Mouse (Mus musculus): ENCODE measurements at regions not wholly inside any gene's neighbourhood (a gene's known extent, or its start where the extent isn't known, plus 50 kb on each side); places are given as distances from the start of the nearest gene placed in this dataset.

DNA sequence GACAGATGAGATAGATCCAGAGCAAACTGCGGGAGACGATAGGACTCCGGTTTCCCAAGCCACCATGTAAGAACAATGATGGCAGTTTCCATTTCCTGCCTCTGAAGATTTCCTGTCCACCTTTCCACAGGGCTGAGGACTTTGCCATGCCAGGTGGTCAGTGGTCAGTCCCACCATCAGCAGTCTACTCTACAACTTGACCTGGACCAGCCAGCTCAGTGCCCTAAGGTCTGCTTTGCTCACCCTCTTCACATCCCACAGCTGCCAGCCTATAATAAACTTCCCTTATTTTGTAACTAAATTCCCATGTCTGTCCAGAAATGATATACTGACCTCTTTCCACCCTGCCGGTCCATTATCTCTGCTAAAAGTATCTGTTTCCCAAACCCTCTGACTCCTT is 315.7 kb upstream of the Spred2 start:
- no peak overlapping the region for H3K27ac ChIP-seq (ENCODE audit: insufficient read depth, low read length)
- TF ChIP-seq CTCF (IDR thresholded peaks at IDR 0.05; ENCODE audit: borderline replicate concordance, insufficient read depth, low read length): no peak
- no peak for TF ChIP-seq POLR2A (IDR thresholded peaks at IDR 0.05; ENCODE audit: low read depth, low read length)
- no peak overlapping the region for H3K4me3 ChIP-seq (ENCODE audit: insufficient read depth, low read length)
- H3K4me1 ChIP-seq (ENCODE audit: control insufficient read depth, insufficient read depth, low read length): no peaks in the 10 kb centered on the region

DNA sequence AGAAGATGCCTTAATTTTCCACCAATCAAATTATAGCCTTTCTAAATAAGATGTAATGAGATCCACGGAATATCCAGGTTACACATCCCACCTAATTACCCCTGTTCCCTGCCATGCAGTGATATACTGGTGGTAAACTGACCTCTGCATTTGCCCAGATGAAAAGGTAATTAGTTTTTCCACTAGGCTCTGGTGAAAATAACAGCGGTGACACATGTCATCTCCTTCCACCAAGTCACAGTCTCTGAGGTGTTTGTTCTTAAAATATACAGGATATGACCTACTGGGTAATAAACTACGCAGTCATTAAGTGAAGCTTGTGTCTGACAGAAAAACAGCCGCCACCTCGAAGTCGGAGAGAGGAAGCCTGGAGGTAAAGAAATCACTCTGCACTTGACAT is 313.6 kb upstream of the Spred2 start:
- no peak overlapping the region for H3K27ac ChIP-seq (ENCODE audit: insufficient read depth, low read length)
- H3K4me1 ChIP-seq (ENCODE audit: control insufficient read depth, insufficient read depth, low read length): no peaks in the 10 kb centered on the region
- TF ChIP-seq CTCF (IDR thresholded peaks at IDR 0.05; ENCODE audit: borderline replicate concordance, insufficient read depth, low read length) (no peak), POLR2A (IDR thresholded peaks at IDR 0.05; ENCODE audit: low read depth, low read length) (no peak)
- H3K4me3 ChIP-seq (ENCODE audit: insufficient read depth, low read length): no peak overlapping the region

DNA sequence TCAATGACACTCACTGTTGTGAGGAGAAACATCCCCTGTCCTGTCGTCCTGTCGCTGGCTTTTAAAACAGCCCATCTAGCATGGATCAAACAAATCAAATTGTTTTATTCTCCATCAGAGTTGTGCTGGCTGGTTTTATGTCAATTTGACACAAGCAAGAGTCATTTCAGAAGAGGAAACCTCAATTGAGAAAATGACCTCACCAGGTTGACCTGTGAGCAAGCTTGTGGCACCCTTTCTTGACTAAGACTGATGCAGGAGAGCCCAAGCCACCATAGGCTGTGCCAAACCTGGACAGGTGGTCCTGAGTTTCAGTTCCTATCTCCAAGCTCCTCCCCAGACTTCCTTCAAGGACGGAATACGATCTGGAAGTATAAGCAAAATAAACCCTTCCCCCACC is 313.0 kb upstream of the Spred2 start:
- Histone ChIP-seq H3K27ac (ENCODE audit: insufficient read depth, low read length) (no peak overlapping the region), H3K4me3 (ENCODE audit: insufficient read depth, low read length) (no peak overlapping the region), H3K4me1 (ENCODE audit: control insufficient read depth, insufficient read depth, low read length) (no peaks in the 10 kb centered on the region)
- TF ChIP-seq POLR2A (IDR thresholded peaks at IDR 0.05; ENCODE audit: low read depth, low read length): no peak
- no peak for TF ChIP-seq CTCF (IDR thresholded peaks at IDR 0.05; ENCODE audit: borderline replicate concordance, insufficient read depth, low read length)

DNA sequence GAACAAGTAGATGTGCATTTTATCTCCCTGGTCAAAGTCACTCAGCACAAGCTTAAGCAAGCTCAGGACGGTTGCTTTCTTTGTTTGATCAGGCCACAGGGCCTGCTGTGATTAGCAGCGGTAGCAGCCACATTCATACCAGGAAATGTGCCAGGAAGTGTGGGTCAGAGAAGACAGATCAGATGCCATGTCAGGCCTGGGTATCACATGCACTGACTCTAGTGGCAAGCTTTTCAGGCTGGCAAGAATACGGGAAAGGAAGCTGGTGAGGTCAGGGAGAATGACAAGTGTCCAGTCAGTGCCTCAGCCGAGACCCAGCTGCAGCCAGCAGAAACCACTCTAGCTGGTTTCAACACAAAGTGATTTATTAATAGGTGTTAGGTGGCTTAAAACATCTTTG is 307.7 kb upstream of the Spred2 start:
- no peak overlapping the region for H3K27ac ChIP-seq (ENCODE audit: insufficient read depth, low read length)
- TF ChIP-seq CTCF (IDR thresholded peaks at IDR 0.05; ENCODE audit: borderline replicate concordance, insufficient read depth, low read length) (no peak), POLR2A (IDR thresholded peaks at IDR 0.05; ENCODE audit: low read depth, low read length) (no peak)
- no peak overlapping the region for H3K4me3 ChIP-seq (ENCODE audit: insufficient read depth, low read length)
- no peaks in the 10 kb centered on the region for H3K4me1 ChIP-seq (ENCODE audit: control insufficient read depth, insufficient read depth, low read length)

DNA sequence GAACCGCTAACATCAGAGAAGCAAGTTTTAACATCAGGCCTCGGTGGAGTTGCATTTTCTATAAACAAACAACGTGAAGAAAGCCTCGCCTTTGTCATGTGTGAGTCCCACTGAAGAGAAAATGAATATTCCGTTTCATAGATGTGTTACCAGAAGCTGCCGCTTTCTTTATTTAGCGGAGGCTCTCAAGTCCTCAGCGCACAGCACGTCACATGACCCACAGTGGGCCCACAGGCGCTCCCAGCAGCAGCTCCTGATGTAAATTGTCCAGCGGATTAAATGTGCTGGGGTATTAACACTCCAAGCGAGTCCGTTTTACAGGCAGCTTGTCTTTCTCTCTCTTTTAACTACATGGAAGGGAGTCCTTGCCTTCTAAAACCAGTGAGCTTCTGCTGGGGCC is 304.7 kb upstream of the Spred2 start:
- Histone ChIP-seq H3K4me1 (ENCODE audit: control insufficient read depth, insufficient read depth, low read length) (no peaks in the 10 kb centered on the region), H3K27ac (ENCODE audit: insufficient read depth, low read length) (no peak overlapping the region), H3K4me3 (ENCODE audit: insufficient read depth, low read length) (no peak overlapping the region)
- TF ChIP-seq CTCF (IDR thresholded peaks at IDR 0.05; ENCODE audit: borderline replicate concordance, insufficient read depth, low read length) (no peak), POLR2A (IDR thresholded peaks at IDR 0.05; ENCODE audit: low read depth, low read length) (no peak)

DNA sequence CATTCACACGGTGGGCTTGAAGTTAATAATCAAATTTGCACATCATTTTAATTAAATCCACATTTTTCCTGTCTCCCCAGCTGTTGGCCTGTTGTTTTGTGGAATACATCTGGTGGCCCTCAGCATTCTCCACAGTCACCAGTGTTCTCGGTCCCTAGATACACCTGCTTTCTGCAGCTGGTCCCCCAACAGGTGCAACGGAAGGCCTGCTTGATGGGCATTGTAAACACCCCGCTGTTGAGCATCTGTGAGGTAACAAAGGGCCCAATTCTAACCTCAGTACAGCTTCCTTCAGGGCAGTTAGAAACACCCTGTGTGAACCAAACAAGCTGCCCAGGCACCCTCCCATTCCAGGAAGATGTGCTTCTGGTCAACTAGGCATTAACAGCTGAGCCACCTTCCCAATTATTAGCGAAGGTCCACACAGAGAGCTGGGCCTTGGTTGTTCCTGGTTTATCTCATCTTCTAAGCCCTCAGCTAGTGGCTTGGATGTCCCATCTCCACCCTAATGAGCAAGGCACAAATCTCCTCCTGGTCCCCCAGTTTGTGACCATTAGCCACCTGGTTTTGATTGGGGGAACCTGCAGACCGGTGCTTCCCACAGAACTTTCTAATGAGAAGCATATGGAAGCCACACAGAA is 293.0 kb upstream of the Spred2 start:
- Histone ChIP-seq H3K4me3 (ENCODE audit: insufficient read depth, low read length) (no peak overlapping the region), H3K27ac (ENCODE audit: insufficient read depth, low read length) (no peak overlapping the region), H3K4me1 (ENCODE audit: control insufficient read depth, insufficient read depth, low read length) (no peaks in the 10 kb centered on the region)
- no peak for TF ChIP-seq CTCF (IDR thresholded peaks at IDR 0.05; ENCODE audit: borderline replicate concordance, insufficient read depth, low read length)
- TF ChIP-seq POLR2A (IDR thresholded peaks at IDR 0.05; ENCODE audit: low read depth, low read length): no peak

DNA sequence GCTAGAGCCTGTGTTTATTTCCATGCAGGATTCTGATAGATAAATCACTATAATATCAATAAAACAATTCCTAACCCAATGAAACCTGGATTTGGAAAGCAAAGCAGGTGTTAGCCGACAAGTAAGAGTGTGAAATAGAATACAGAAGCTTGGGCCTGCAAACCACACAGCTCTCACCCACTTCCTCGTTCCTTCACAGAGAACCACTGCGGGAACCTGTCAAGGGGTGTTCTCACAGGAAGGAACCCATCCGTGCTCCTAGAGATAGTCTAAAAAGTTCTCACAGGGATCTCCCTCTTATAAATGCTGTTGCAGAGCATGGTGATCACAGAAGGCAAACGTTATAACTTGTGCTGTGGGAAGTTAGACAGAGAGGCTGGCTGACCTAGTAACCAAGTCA is 291.7 kb upstream of the Spred2 start:
- no peak overlapping the region for H3K4me3 ChIP-seq (ENCODE audit: insufficient read depth, low read length)
- no peak for TF ChIP-seq POLR2A (IDR thresholded peaks at IDR 0.05; ENCODE audit: low read depth, low read length)
- no peak for TF ChIP-seq CTCF (IDR thresholded peaks at IDR 0.05; ENCODE audit: borderline replicate concordance, insufficient read depth, low read length)
- no peak overlapping the region for H3K27ac ChIP-seq (ENCODE audit: insufficient read depth, low read length)

DNA sequence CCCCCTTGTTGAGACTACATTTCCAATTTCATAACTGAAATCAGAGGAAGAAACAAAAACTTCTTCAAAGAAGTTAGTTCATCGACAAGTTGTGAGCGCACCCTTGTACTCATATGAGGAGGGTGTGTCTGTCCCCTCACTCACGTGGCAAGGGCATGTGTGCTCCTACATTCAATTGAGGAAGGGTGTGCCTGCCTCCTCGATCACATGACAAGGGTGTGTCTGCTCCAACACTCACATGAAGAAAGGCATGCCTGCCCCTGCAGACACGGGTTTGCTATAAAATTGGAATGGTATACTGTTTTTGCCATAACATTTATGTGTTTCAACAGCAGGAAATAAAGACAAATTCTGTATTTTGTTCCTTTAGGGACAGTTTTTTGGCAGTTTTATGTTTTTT is 290.6 kb upstream of the Spred2 start:
- Histone ChIP-seq H3K4me3 (ENCODE audit: insufficient read depth, low read length) (no peak overlapping the region), H3K27ac (ENCODE audit: insufficient read depth, low read length) (no peak overlapping the region), H3K4me1 (ENCODE audit: control insufficient read depth, insufficient read depth, low read length) (no peaks in the 10 kb centered on the region)
- TF ChIP-seq CTCF (IDR thresholded peaks at IDR 0.05; ENCODE audit: borderline replicate concordance, insufficient read depth, low read length) (no peak), POLR2A (IDR thresholded peaks at IDR 0.05; ENCODE audit: low read depth, low read length) (no peak)

More for the DNA sequence above, 291.7 kb upstream of the Spred2 start:
- H3K4me1 ChIP-seq (ENCODE audit: control insufficient read depth, insufficient read depth, low read length): no peaks in the 10 kb centered on the region

DNA sequence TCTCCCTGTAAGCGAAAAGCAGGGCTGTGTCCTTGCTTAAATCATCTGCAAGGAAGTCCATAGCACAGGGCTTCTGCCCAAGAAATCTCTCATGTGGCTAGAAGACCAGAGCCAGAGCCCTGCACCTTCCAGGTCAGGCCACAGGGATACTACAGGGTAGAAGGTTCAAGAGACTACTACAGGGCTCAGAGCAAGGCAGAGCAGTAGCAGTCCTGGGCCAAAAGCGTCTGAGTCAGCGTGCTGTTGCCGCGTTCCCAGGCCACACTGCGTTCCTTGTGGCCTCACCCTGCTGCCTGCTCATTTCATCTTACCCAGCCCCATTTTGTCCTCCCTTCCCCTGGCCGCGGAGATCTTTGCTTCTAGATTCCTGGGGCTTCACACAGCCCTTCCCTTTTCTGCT is 283.0 kb upstream of the Spred2 start:
- no peak overlapping the region for H3K4me3 ChIP-seq (ENCODE audit: insufficient read depth, low read length)
- H3K4me1 ChIP-seq (ENCODE audit: control insufficient read depth, insufficient read depth, low read length): peaks cover 4% of the 10 kb centered on the region; the same call in 1 of the 2 replicates
- TF ChIP-seq CTCF (IDR thresholded peaks at IDR 0.05; ENCODE audit: borderline replicate concordance, insufficient read depth, low read length) (no peak), POLR2A (IDR thresholded peaks at IDR 0.05; ENCODE audit: low read depth, low read length) (no peak)
- H3K27ac ChIP-seq (ENCODE audit: insufficient read depth, low read length): peak overlapping the region; percentile 35; the same call in 1 of the 2 replicates

DNA sequence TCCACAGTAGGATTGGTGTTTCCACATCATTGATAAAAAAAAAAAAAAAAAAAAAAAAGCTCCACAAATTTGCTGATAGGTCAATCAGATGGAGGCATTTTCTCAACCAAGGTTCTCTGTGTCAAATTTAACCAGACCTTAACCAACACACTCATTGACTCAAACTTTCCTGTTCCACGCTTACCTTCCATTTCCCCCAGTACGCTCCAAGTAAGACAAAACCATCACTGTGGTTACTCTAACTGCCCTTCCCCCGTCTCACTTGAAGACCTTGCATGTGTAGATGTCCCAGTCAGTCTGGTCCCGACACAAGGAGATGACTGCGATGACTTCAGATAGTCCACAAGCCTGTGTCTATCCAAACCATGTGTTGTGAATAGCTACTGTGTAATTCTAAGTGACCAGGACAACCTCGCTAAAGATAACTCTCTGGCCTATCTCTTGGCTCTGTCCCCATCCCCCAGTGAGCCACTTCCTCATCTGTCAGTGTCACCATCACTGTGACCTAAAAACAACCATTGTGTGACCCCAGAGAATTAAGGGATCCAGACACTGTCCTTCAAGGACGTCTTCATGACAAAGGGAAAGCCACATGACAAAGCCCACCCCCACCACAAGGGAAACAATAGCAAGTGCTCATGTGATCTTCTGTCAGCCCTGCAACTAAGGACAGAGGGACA is 279.9 kb upstream of the Spred2 start:
- no peak overlapping the region for H3K27ac ChIP-seq (ENCODE audit: insufficient read depth, low read length)
- TF ChIP-seq POLR2A (IDR thresholded peaks at IDR 0.05; ENCODE audit: low read depth, low read length) (no peak), CTCF (IDR thresholded peaks at IDR 0.05; ENCODE audit: borderline replicate concordance, insufficient read depth, low read length) (no peak)
- peaks cover 4% of the 10 kb centered on the region; the same call in 1 of the 2 replicates for H3K4me1 ChIP-seq (ENCODE audit: control insufficient read depth, insufficient read depth, low read length)
- no peak overlapping the region for H3K4me3 ChIP-seq (ENCODE audit: insufficient read depth, low read length)

Data from embryonic fibroblast, embryonic 13.5 days (primary cell).